Mouse (Mus musculus): ENCODE measurements around the gene Lrrc1.

- TF ChIP-seq CTCF (IDR thresholded peaks at IDR 0.05) (peak; percentile 92), EP300 (IDR thresholded peaks at IDR 0.05) (no peak)
Measured at GRCm38 (mm10) chr9:77381565-77381964, 163.1 kb downstream of the Lrrc1 start.

All from lung, postnatal 0 days (tissue).